In the genomic region with DNA sequence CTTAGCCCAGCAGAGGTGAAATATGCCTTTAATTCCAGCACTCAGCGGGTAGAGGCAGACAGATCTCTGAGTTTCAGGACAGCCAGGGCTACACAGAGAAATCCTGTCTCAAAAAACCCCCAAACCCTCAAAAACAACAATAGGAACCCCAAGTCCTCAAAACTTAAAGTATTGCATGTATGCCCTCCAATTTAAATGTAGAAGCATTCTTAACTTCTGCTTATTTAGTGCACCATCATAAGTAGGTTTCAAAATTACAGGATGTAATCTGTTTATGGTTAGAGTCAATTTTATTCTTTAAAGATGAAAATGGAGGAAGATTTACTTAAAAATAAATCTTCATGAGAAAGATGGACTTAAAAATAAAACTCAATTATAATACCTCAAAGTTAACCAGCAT, we compare ENCODE assay signal across 23 mouse cellular contexts. TPM values are rescaled to one million over a fixed set of nuclear protein-coding genes. Genes with fewer than 3 reads are reported as not detected.
DNase-seq lines count a peak whose midpoint lies in the region; ATAC-seq lines count a peak whose summit lies in the region.
"Had no signal": no experiment of that assay in that cellular context is flagged by ENCODE, and none has a peak within 500 bp of the region (broad histone marks: within the 10 kb centered on the region; RNA-seq: fewer than 3 reads in every experiment).

No protein-coding gene starts in this region.

- peak; percentile 19 for DNase-seq in 416B (ENCODE audit: low read depth)
- DNase-seq in right cerebral cortex, postnatal 36 days (ENCODE audit: low spot score in 2 of 2), result no peak
- no peak for DNase-seq in yolk sac, embryonic 10.5 days (ENCODE audit: low spot score)
- no peak for DNase-seq in spleen, adult 12 weeks (ENCODE audit: low spot score)
- DNase-seq: adrenal gland, adult 2 months; adrenal gland, postnatal 10 days; adrenal gland, postnatal 25 days; B cell, adult 2 months; cerebellum, adult 11 months; cerebellum, adult 18-20 months; cerebellum, adult 8-10 months; cerebellum, adult 9-11 months; cerebellum, postnatal 14 days; cerebellum, postnatal 36 days; embryo, embryonic 11 days had no signal

- 0 out of 2 replicates have a peak, but pooled peaks have one; percentile 20 for ATAC-seq in common myeloid progenitor, adult 5-6 weeks (replicated peaks; ENCODE audit: low read depth, poor library complexity, severe bottlenecking)
- peak; percentile 37 to 47; a peak in 2 of 4 replicates for ATAC-seq in hematopoietic stem cell, adult 5-6 weeks (replicated peaks in 1 of 2; ENCODE audit: insufficient read depth in 1 of 2, low FRiP score in 2 of 2, low TSS enrichment in 1 of 2, low read depth in 1 of 2, poor library complexity in 2 of 2, severe bottlenecking in 2 of 2)
- peak; percentile 47 for ATAC-seq in megakaryocyte progenitor cell, adult 5-6 weeks (replicated peaks; ENCODE audit: poor library complexity)
- ATAC-seq: activated CD4-positive, CD25-positive, alpha-beta regulatory T cell, adult 4 months; CD4-positive, CD25-positive, alpha-beta regulatory T cell, adult 4 months; forebrain, embryonic 14.5 days; forebrain, embryonic 16.5 days; Patski had no signal

RNA-seq across cellular contexts. Expression of gene Commd8, which starts 40.5 kb away (rescaled TPM):
- total RNA-seq in common myeloid progenitor, adult 5-6 weeks (2017), result 53.5 and 66.8 TPM in 2 replicates
- 57.9 and 60.8 TPM in 2 replicates for total RNA-seq in hematopoietic stem cell, adult 5-6 weeks (2017)
- 124 and 140 TPM in 2 replicates for total RNA-seq in megakaryocyte progenitor cell, adult 5-6 weeks (2015)
- total RNA-seq in megakaryocyte progenitor cell, adult 5-6 weeks (2017), result 72.1 and 74.5 TPM in 2 replicates
